Mouse (Mus musculus) cerebellum, adult (tissue): ENCODE results near the gene Scube2.

ENCODE experiments used
- ATAC-seq: cut with Nextera tagmentation; 2 replicates; pipeline ENCODE4 v1.9.2; 2017; ENCODE audit warnings: mild to moderate bottlenecking, moderate library complexity, mixed read lengths; ENCODE audit not compliant: insufficient number of reproducible peaks, low FRiP score, low TSS enrichment

Gene Scube2

GRCm38 (mm10) chr7:109804355-109804754 is 61.1 kb downstream of the Scube2 start:
- peak; percentile 85 for ATAC-seq

- ATAC-seq, result no peak
Measured at GRCm38 (mm10) chr7:109803516-109803915, 62.0 kb downstream of the Scube2 start.

GRCm38 (mm10) chr7:109800626-109801025 is 64.9 kb downstream of the Scube2 start:
- ATAC-seq, result no peak

- ATAC-seq, result no peak
Measured at GRCm38 (mm10) chr7:109799168-109799567, 66.3 kb downstream of the Scube2 start.

- ATAC-seq, result no peak
Measured at GRCm38 (mm10) chr7:109795564-109795963, 69.9 kb downstream of the Scube2 start.

- ATAC-seq, result no peak
Measured at GRCm38 (mm10) chr7:109794556-109794955, 70.9 kb downstream of the Scube2 start.

GRCm38 (mm10) chr7:109792759-109793158 is 72.7 kb downstream of the Scube2 start:
- peak; percentile 74 for ATAC-seq

GRCm38 (mm10) chr7:109790818-109791217 is 74.7 kb downstream of the Scube2 start:
- ATAC-seq, result no peak

GRCm38 (mm10) chr7:109787860-109788259 is 77.6 kb downstream of the Scube2 start:
- ATAC-seq, result no peak

GRCm38 (mm10) chr7:109783281-109783680 is 82.2 kb downstream of the Scube2 start:
- ATAC-seq, result no peak

- peak; percentile 66 for ATAC-seq
Measured at GRCm38 (mm10) chr7:109781470-109782203, 83.8 kb downstream of the Scube2 start, which contains the start of gene Nrip3. Gene Nrip3 (minus strand): TSS chr7:109782025.

- peak; percentile 69 for ATAC-seq
Measured at GRCm38 (mm10) chr7:109781087-109781469, 84.4 kb downstream of the Scube2 start.

- no peak for ATAC-seq
Measured at GRCm38 (mm10) chr7:109772251-109772650, 93.2 kb downstream of the Scube2 start.

- ATAC-seq, result no peak
Measured at GRCm38 (mm10) chr7:109768699-109769383, 96.6 kb downstream of the Scube2 start.

GRCm38 (mm10) chr7:109767575-109768350 is 97.7 kb downstream of the Scube2 start:
- no peak for ATAC-seq

- ATAC-seq, result no peak
Measured at GRCm38 (mm10) chr7:109764009-109764408, 101.5 kb downstream of the Scube2 start.

- ATAC-seq, result no peak
Measured at GRCm38 (mm10) chr7:109756291-109756690, 109.2 kb downstream of the Scube2 start.

- no peak for ATAC-seq
Measured at GRCm38 (mm10) chr7:109754034-109754433, 111.4 kb downstream of the Scube2 start.

GRCm38 (mm10) chr7:109752008-109752925 is 113.2 kb downstream of the Scube2 start, which contains the start of gene Tmem9b:
Gene Tmem9b (minus strand): TSS chr7:109752875.
- peak; percentile 92 for ATAC-seq
